Comparison of ENCODE assay signal across 8 mouse cellular contexts in the genomic region with DNA sequence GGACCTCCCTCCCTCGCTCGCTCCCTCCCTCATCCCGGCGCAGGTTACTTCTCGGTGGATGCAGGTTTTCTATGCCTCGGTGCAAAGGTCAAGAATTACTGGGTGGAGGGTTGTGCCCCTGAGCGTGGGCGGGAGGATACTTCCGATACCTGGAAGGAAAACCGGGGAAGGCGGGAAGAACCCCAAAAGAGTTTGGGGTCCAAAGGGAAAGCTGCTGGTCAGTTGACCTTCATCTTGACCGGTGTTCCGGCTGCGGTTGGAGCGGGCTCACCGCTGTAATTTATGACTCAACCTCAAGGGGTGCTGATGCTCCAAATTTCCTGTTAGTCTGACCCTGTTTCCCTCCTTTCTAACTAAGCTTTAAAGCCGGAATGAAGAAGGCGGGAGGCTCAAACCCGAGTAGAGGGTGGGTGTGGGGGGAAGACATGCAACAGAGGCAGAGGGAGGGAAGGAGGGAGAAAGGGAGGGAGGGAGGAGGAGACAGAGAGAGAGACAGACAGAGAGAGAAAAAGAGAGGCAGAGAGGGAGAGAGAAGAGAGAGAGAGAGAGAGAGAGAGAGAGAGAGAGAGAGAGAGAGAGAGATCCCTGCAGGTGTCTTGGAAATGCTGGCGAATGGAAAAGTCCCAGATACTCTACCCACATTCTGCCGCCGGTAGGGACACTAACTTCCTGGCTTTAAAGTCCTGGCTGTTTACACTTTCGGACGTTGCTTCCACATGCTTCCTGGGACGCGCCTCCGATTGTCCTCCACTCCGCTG. TPM values are rescaled to one million over a fixed set of nuclear protein-coding genes. Genes with fewer than 3 reads are reported as not detected.
DNase-seq lines count a peak whose midpoint lies in the region; ATAC-seq and TF ChIP-seq lines count a peak whose summit lies in the region.

No protein-coding gene starts in this region.

- peak overlapping the region; percentile 45 for H3K4me2 ChIP-seq in forebrain, embryonic 12.5 days
- H3K4me2 ChIP-seq in liver, embryonic 13.5 days = peak overlapping the region; percentile 54
- H3K4me2 ChIP-seq in myocyte (ENCODE audit: low read depth) = peak overlapping the region; percentile 86

- no peaks in the 10 kb centered on the region for H3K9me3 ChIP-seq in forebrain, embryonic 12.5 days
- no peaks in the 10 kb centered on the region for H3K9me3 ChIP-seq in liver, embryonic 13.5 days (replicated peaks)

- TF ChIP-seq POLR2A in myocyte (IDR thresholded peaks at IDR 0.05; ENCODE audit: insufficient read length, low read depth) = no peak

- H3ac ChIP-seq in myocyte (ENCODE audit: control insufficient read depth, insufficient read length) = no peak overlapping the region

- peaks cover 30% of the 10 kb centered on the region for H3K4me1 ChIP-seq in forebrain, embryonic 12.5 days
- 0 out of 2 replicates have a peak, but pooled peaks cover 8% of the 10 kb centered on the region for H3K4me1 ChIP-seq in liver, embryonic 13.5 days (replicated peaks)

- no peak overlapping the region for H3K27ac ChIP-seq in forebrain, embryonic 12.5 days
- no peak overlapping the region for H3K27ac ChIP-seq in liver, embryonic 13.5 days

- under 1% methylated on average over 28 of the region's 28 CpGs for WGBS in forebrain, embryonic 12.5 days
- 1% methylated on average over 28 of the region's 28 CpGs for WGBS in liver, embryonic 13.5 days (ENCODE audit: insufficient replicate concordance)

- peak; percentile 49 to 51 for DNase-seq in layer of hippocampus, postnatal 10 days (ENCODE audit: low spot score in 2 of 2)
- DNase-seq in layer of hippocampus, postnatal 36 days = no peak
- peak; percentile 71 for DNase-seq in brain, adult 2 months (ENCODE audit: low read depth, low spot score)
- peak; percentile 70 for DNase-seq in induced T-regulatory cell, adult 2 months (ENCODE audit: low read depth)
- DNase-seq in liver, embryonic 13.5 days = no peak
- no peak for DNase-seq in right cerebral cortex, postnatal 36 days (ENCODE audit: low spot score in 2 of 2)

- peak overlapping the region; percentile 26 for H3K4me3 ChIP-seq in forebrain, embryonic 12.5 days (replicated peaks)
- H3K4me3 ChIP-seq in liver, embryonic 13.5 days (replicated peaks) = peak overlapping the region; percentile 35
- peak overlapping the region; percentile 20 for H3K4me3 ChIP-seq in myocyte

- no peak overlapping the region for H3K9ac ChIP-seq in forebrain, embryonic 12.5 days
- no peak overlapping the region for H3K9ac ChIP-seq in liver, embryonic 13.5 days

- H3K79me2 ChIP-seq in myocyte (ENCODE audit: control insufficient read depth, insufficient read depth) = no peaks in the 10 kb centered on the region

- no peak for ATAC-seq in forebrain, embryonic 12.5 days (ENCODE audit: low FRiP score)
- ATAC-seq in liver, embryonic 13.5 days (ENCODE audit: low read depth) = no peak

- H3K36me3 ChIP-seq in forebrain, embryonic 12.5 days (replicated peaks) = no peaks in the 10 kb centered on the region
- H3K36me3 ChIP-seq in liver, embryonic 13.5 days = no peaks in the 10 kb centered on the region
- no peaks in the 10 kb centered on the region for H3K36me3 ChIP-seq in myocyte (ENCODE audit: control insufficient read depth, insufficient read depth)

- peaks cover 84% of the 10 kb centered on the region for H3K27me3 ChIP-seq in forebrain, embryonic 12.5 days
- peaks cover 92% of the 10 kb centered on the region for H3K27me3 ChIP-seq in liver, embryonic 13.5 days
- H3K27me3 ChIP-seq in myocyte (ENCODE audit: control insufficient read depth, insufficient read depth, insufficient read length) = no peaks in the 10 kb centered on the region

TF ChIP-seq in myocyte, 11 proteins besides CTCF, POLR2A, EP300 and RAD21:
- TF ChIP-seq USF1 (IDR thresholded peaks at IDR 0.05; ENCODE audit: low read depth) (no peak), E2F4 (IDR thresholded peaks at IDR 0.05; ENCODE audit: insufficient read depth) (peak; percentile 13)

RNA-seq across cellular contexts. Expression of a gene that starts 10.3 kb away (rescaled TPM):
- 1 to 10 TPM; 5.2 to 6.1 TPM for total RNA-seq in layer of hippocampus, postnatal 10 days (2021)
- total RNA-seq in layer of hippocampus, postnatal 36 days (2021) = 1 to 10 TPM in 1 of 2 experiments, under 1 TPM in 1; 0.77 to 1.2 TPM
- polyA plus RNA-seq in forebrain, embryonic 12.5 days (2016; fragmentation: Nextera tagmentation; extraction: Ambion mirVana) = 20.5 and 24.9 TPM in 2 replicates
- polyA plus RNA-seq in liver, embryonic 13.5 days (2015; fragmentation: Nextera tagmentation; extraction: Ambion mirVana) = not detected in 2 replicates
- 0.04 TPM for polyA plus RNA-seq in myocyte (2012; fragmentation: generic; extraction: Trizol)

RNA-seq across cellular contexts. Expression of a gene that starts 17.8 kb away (rescaled TPM):
- total RNA-seq in layer of hippocampus, postnatal 10 days (2021) = 10 to 100 TPM; 67.3 to 76.7 TPM
- total RNA-seq in layer of hippocampus, postnatal 36 days (2021) = 10 to 100 TPM; 81.9 to 86.8 TPM
- polyA plus RNA-seq in forebrain, embryonic 12.5 days (2016; fragmentation: Nextera tagmentation; extraction: Ambion mirVana) = 68.4 and 69.0 TPM in 2 replicates
- 14.6 and 17.7 TPM in 2 replicates for polyA plus RNA-seq in liver, embryonic 13.5 days (2015; fragmentation: Nextera tagmentation; extraction: Ambion mirVana)
- polyA plus RNA-seq in myocyte (2012; fragmentation: generic; extraction: Trizol) = 18.5 TPM

Comparison
In these comparisons a context has a peak if more than half of its experiments do, and no peak if none do; other contexts are left out.
1. DNase-seq: peak in layer of hippocampus, postnatal 10 days (2 of 2), brain, adult 2 months (single experiment) and induced T-regulatory cell, adult 2 months (single experiment); none in layer of hippocampus, postnatal 36 days (0 of 2), liver, embryonic 13.5 days (single experiment) and right cerebral cortex, postnatal 36 days (0 of 2).
2. RNA of a gene that starts 10.3 kb away (polyA plus RNA-seq): 20.5 to 24.9 TPM in forebrain, embryonic 12.5 days; 0.04 TPM in myocyte (single experiment) and not detected in liver, embryonic 13.5 days; every median in the first group is over 10 times any median in the second.
3. Peak in every context shown above with its lines, with median percentiles within 50 percentile points of each other: H3K4me2 ChIP-seq and H3K4me3 ChIP-seq.